Mouse (Mus musculus) lung, postnatal 0 days (tissue): ENCODE data around the gene Aasdhppt.

Experiments
- CTCF ChIP-seq: IDR thresholded peaks from 2 replicates; pipeline ENCODE4 v1.5.1; 2016; ENCODE audit warnings: antibody characterized with exemption, mild to moderate bottlenecking
- EP300 ChIP-seq: IDR thresholded peaks from 2 replicates; pipeline ENCODE4 v1.6.1; 2016; ENCODE audit warnings: antibody characterized with exemption, mild to moderate bottlenecking, control low read depth

GRCm38 (mm10) chr9:4304867-4305266 lies 4.4 kb downstream of the Aasdhppt start:
- TF ChIP-seq CTCF, result peak; percentile 41
- no peak for TF ChIP-seq EP300
